Mouse (Mus musculus) olfactory bulb, adult 2 months (tissue): ENCODE data around the gene Lmcd1.

ENCODE experiments used
- CTCF ChIP-seq: fragments of 200-500 bp; IDR thresholded peaks from 2 replicates; pipeline ENCODE4 v1.5.1; 2012; ENCODE audit warnings: low read depth, mild to moderate bottlenecking, low read length, moderate library complexity; ENCODE audit not compliant: insufficient read depth
- POLR2A ChIP-seq: fragments of 200-500 bp; IDR thresholded peaks from 2 replicates; pipeline ENCODE4 v1.6.1; 2012; ENCODE audit warnings: mild to moderate bottlenecking, low read depth, low read length, moderate library complexity; ENCODE audit not compliant: insufficient read depth

GRCm38 (mm10) chr6:112281935-112282334, 8.4 kb downstream of the Lmcd1 start:
- no peak for TF ChIP-seq CTCF
- no peak for TF ChIP-seq POLR2A
